Mouse (Mus musculus) liver, postnatal 0 days (tissue): ENCODE results near the gene Ugt1a8. TPM values are rescaled to one million over a fixed set of nuclear protein-coding genes. Genes with fewer than 3 reads are reported as not detected.
A peak's percentile ranks its signal among the peaks of the same experiment; 100 is the strongest.
"Not testable (repeated sequence)": the region's sequence is repeated elsewhere in the genome, so short reads cannot be mapped to it uniquely, and the experiment has no call there.

Experiments
- ATAC-seq: fragments of 200-750 bp; cut with Nextera tagmentation; 2 replicates; pipeline ENCODE4 v1.8.0; 2017; ENCODE audit warnings: mild to moderate bottlenecking, moderate library complexity
- DNase-seq: peaks from one replicate; pipeline ENCODE4 v3.0.0-alpha.2; 2016
- H3K27ac ChIP-seq: fragments of 300-500 bp; sonication (generic); 2 replicates; pipeline ENCODE4 v1.5.1; 2014; ENCODE audit warnings: antibody characterized with exemption, moderate library complexity, mild to moderate bottlenecking, low read depth
- H3K27me3 ChIP-seq: fragments of 300-500 bp; sonication (generic); 2 replicates; pipeline ENCODE4 v1.6.1; 2014; ENCODE audit warnings: low read length, control low read depth, mixed read lengths; ENCODE audit not compliant: insufficient read depth
- H3K36me3 ChIP-seq: fragments of 300-500 bp; sonication (generic); replicated peaks from 2 replicates; pipeline ENCODE4 v1.6.1; 2014; ENCODE audit warnings: mild to moderate bottlenecking, control low read depth, low read length, moderate library complexity, mixed read lengths; ENCODE audit not compliant: insufficient read depth
- H3K4me1 ChIP-seq: fragments of 300-500 bp; sonication (generic); 2 replicates; pipeline ENCODE4 v1.6.1; 2014; ENCODE audit warnings: antibody characterized with exemption, mild to moderate bottlenecking, control low read depth; ENCODE audit not compliant: insufficient read depth
- H3K4me2 ChIP-seq: fragments of 300-500 bp; sonication (generic); 2 replicates; pipeline ENCODE4 v1.6.1; 2014; ENCODE audit warnings: low read depth, mild to moderate bottlenecking, low read length, moderate library complexity, mixed read lengths
- H3K4me3 ChIP-seq: fragments of 300-500 bp; sonication (generic); 2 replicates; pipeline ENCODE4 v1.5.1; 2014; ENCODE audit warnings: low read depth, low read length
- H3K9ac ChIP-seq: fragments of 300-500 bp; sonication (generic); replicated peaks from 2 replicates; pipeline ENCODE4 v1.6.1; 2014; ENCODE audit warnings: mild to moderate bottlenecking, moderate library complexity
- H3K9me3 ChIP-seq: fragments of 300-500 bp; sonication (generic); 2 replicates; pipeline ENCODE4 v1.6.1; 2016; ENCODE audit warnings: mild to moderate bottlenecking, control low read depth, low read length, mixed read lengths
- CTCF ChIP-seq: sonication (generic); IDR thresholded peaks from 2 replicates; pipeline ENCODE4 v1.5.1; 2016; ENCODE audit warnings: antibody characterized with exemption, low read depth
- EP300 ChIP-seq: IDR thresholded peaks from 2 replicates; pipeline ENCODE4 v1.6.1; 2016; ENCODE audit warnings: antibody characterized with exemption, low read depth, mild to moderate bottlenecking
- WGBS: fragments of 180-500 bp; shearing (Covaris S2); extraction: QIAGEN DNeasy Blood & Tissue Kit; methylation state at CpG from one replicate; pipeline ENCODE4 v1.1.7; 2014; ENCODE audit not compliant: insufficient replicate concordance; 5-methylcytosine and 5-hydroxymethylcytosine counted together
- polyA plus RNA-seq: library from polyadenylated mRNA; unstranded; fragments of >200 nt; fragmentation: Nextera tagmentation; extraction: Ambion mirVana; gene quantifications from 2 replicates; pipeline ENCODE4 v1.2.1, GENCODE M21; 2015

The Ugt1a8 gene
- polyA plus RNA-seq, 1 experiment from 2014 or later: not detected

DNA sequence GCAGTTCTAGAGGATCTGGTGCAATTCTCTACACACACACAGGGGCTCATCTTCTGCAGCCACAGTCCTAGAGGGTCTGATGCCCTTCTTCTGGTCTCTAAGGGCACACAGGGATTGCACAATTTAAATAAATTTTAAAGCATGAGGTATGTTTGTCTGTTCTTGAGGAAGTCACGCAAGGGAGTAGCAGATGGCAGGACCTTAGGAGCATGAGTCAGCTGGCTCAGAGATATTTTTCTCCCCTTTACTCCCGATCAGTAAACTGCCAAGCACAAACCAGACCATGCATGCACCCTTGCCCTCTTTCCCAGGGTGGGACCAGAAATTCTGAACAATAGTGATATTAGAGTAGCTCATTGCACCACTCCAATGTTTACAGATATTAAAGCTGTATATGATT is 70.8 kb downstream of the Ugt1a8 start:
- Histone ChIP-seq H3K4me3 (no peak overlapping the region), H3K27ac (no peak overlapping the region), H3K36me3 (no peaks in the 10 kb centered on the region), H3K9me3 (no peaks in the 10 kb centered on the region), H3K9ac (no peak overlapping the region), H3K4me1 (no peaks in the 10 kb centered on the region), H3K27me3 (no peaks in the 10 kb centered on the region), H3K4me2 (no peak overlapping the region)
- DNase-seq: no peak
- ATAC-seq: no peak
- WGBS: 40% methylated on average over 2 of the region's 2 CpGs
- TF ChIP-seq EP300 (no peak), CTCF (no peak)

DNA sequence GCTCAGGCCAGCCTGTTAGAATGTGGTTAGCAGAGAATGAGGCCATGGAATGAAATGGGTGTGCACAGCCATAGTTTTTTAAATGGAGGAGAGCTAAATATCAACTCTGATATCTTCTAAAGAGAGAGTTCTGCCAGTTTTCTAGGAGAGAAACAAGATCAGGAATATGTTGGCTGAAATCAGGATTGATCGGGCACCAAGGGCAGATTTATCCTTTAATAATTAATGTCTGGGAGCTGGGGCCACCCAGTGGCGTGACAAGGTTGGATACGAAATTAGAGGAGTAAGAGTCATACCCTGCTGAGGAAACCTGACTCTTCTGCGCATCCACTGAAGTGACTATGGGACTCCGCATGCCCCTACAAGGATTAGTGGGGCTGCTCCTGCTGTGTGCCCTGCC is 78.1 kb downstream of the Ugt1a8 start, which contains the start of gene Ugt1a5:
Gene Ugt1a5 (plus strand): TSS at position 302 of the 400 bp plus-strand sequence.
- 81% methylated on average over 5 of the region's 5 CpGs for WGBS
- ATAC-seq: no peak
- H3K4me1 ChIP-seq: no peaks in the 10 kb centered on the region
- DNase-seq: no peak
- no peak within 1 kb of the TSS for H3K4me2 ChIP-seq
- no peak within 1 kb of the TSS for H3K9ac ChIP-seq
- H3K36me3 ChIP-seq: no peaks in the 10 kb centered on the region
- H3K27ac ChIP-seq: no peak within 1 kb of the TSS; the same call in 1 of the 2 replicates
- no peaks in the 10 kb centered on the region for H3K9me3 ChIP-seq
- no peaks in the 10 kb centered on the region for H3K27me3 ChIP-seq
- no peak for TF ChIP-seq EP300
- no peak for TF ChIP-seq CTCF
- no peak within 1 kb of the TSS for H3K4me3 ChIP-seq

DNA sequence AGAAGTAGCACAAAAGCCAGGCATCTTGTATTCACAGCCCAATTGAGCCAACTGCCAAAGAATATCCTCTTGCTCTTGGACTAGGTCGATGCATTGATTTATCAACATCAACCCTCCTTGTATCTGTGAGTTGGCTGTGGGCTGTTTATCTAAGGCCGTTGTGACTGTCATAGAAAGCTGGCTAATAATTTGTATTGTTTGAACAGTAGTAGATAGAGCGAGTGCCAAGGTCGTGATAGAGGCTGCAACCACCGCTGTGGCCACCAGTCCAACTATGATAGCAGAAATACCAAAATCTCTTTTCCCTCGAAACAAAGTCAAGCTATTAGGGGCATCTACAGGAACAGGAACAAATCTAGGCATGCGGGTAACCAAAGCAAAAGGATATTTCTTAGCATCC is 84.6 kb downstream of the Ugt1a8 start:
- not testable (repeated sequence) for ATAC-seq, H3K9ac ChIP-seq, H3K4me2 ChIP-seq, H3K4me1 ChIP-seq, H3K9me3 ChIP-seq, H3K27me3 ChIP-seq, DNase-seq, H3K36me3 ChIP-seq, H3K4me3 ChIP-seq, H3K27ac ChIP-seq
- 77% methylated on average over 5 of the region's 7 CpGs for WGBS

GRCm38 (mm10) chr1:88179657-88180056 is 92.0 kb downstream of the Ugt1a8 start:
- Histone ChIP-seq H3K9ac (no peak overlapping the region), H3K4me1 (no peaks in the 10 kb centered on the region), H3K36me3 (no peaks in the 10 kb centered on the region), H3K4me2 (no peak overlapping the region), H3K4me3 (no peak overlapping the region), H3K27me3 (no peaks in the 10 kb centered on the region), H3K27ac (peak overlapping the region; percentile 41; the same call in 1 of the 2 replicates), H3K9me3 (peaks cover 11% of the 10 kb centered on the region)
- 50% methylated on average over 1 of the region's 1 CpGs for WGBS
- no peak for TF ChIP-seq CTCF
- TF ChIP-seq EP300: no peak
- DNase-seq: no peak
- peak; percentile 75 for ATAC-seq

GRCm38 (mm10) chr1:88186325-88186935 is 98.8 kb downstream of the Ugt1a8 start:
- Histone ChIP-seq H3K4me3 (no peak overlapping the region), H3K4me1 (no peaks in the 10 kb centered on the region), H3K9ac (no peak overlapping the region), H3K36me3 (no peaks in the 10 kb centered on the region), H3K4me2 (no peak overlapping the region), H3K27me3 (no peaks in the 10 kb centered on the region), H3K9me3 (no peaks in the 10 kb centered on the region), H3K27ac (no peak overlapping the region)
- TF ChIP-seq CTCF: no peak
- no peak for TF ChIP-seq EP300
- DNase-seq (no peak), ATAC-seq (no peak)
- WGBS: 73% methylated on average over 5 of the region's 5 CpGs

DNA sequence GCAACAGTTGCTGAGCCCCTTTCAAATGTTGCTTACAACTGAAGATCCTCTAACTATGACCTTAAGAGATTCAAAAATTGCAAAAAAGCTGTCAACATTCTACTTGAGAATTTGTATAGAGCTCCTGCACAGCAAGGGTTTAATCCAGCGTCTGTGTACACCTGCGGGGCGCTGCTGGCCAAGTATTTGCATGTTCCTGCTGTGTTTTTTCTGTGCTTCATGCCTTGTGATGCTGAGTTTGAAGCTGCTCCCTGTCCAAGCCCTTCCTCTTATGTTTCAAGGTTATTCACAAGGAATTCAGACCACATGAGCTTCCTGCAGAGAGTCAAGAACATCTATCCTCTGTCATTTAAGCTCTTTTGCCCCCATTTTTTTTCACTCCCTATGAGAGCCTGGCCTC is 104.5 kb downstream of the Ugt1a8 start:
- Histone ChIP-seq H3K4me2 (no peak overlapping the region), H3K4me1 (no peaks in the 10 kb centered on the region), H3K9ac (no peak overlapping the region), H3K27ac (no peak overlapping the region), H3K27me3 (no peaks in the 10 kb centered on the region), H3K9me3 (no peaks in the 10 kb centered on the region), H3K4me3 (no peak overlapping the region), H3K36me3 (no peaks in the 10 kb centered on the region)
- DNase-seq (no peak), ATAC-seq (no peak)
- 68% methylated on average over 3 of the region's 3 CpGs for WGBS
- TF ChIP-seq CTCF (no peak), EP300 (no peak)

DNA sequence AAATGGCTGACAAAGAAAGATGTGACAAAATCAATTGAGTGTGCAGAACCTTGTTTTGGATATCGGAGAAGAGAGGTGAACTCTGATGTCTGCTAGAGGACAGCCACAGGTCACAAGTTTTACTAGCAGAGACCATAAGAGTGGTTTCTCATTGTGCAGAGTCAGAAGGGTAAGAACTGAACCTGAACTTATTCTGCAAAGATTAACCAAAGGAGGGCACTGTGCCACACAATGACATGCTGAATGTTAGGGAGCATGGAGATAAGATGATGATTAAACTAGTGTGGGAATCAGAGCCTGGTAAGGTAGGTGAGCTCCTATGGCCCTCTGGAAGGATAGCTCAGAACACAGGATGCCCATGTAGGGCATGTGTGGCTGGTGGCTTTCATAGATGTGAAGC is 108.1 kb downstream of the Ugt1a8 start:
- Histone ChIP-seq H3K27ac (no peak overlapping the region), H3K9me3 (no peaks in the 10 kb centered on the region), H3K4me1 (no peaks in the 10 kb centered on the region), H3K36me3 (no peaks in the 10 kb centered on the region), H3K4me2 (no peak overlapping the region), H3K9ac (no peak overlapping the region), H3K4me3 (no peak overlapping the region), H3K27me3 (no peaks in the 10 kb centered on the region)
- TF ChIP-seq CTCF (no peak), EP300 (no peak)
- DNase-seq (no peak), ATAC-seq (no peak)
- 83% methylated on average over 1 of the region's 1 CpGs for WGBS
